Mouse (Mus musculus): ENCODE data around the gene Snx27. TPM values are rescaled to one million over a fixed set of nuclear protein-coding genes. Genes with fewer than 3 reads are reported as not detected.

The Snx27 gene
- polyA plus RNA-seq, 1 experiment from 2014 or later = 67.5 TPM

- no peaks in the 10 kb centered on the region for H3K36me3 ChIP-seq (replicated peaks)
- H3K9me3 ChIP-seq = no peaks in the 10 kb centered on the region
- WGBS = 89% methylated on average over 3 of the region's 3 CpGs
- H3K4me3 ChIP-seq (replicated peaks) = no peak overlapping the region
- H3K4me2 ChIP-seq = no peak overlapping the region
- ATAC-seq (ENCODE audit: low FRiP score) = no peak
- H3K27me3 ChIP-seq = no peaks in the 10 kb centered on the region
- H3K27ac ChIP-seq = no peak overlapping the region
- peaks cover 4% of the 10 kb centered on the region; the same call in 1 of the 2 replicates for H3K4me1 ChIP-seq
- no peak overlapping the region for H3K9ac ChIP-seq
Measured at GRCm38 (mm10) chr3:94609621-94610020, 27.1 kb upstream of the Snx27 start.

DNA sequence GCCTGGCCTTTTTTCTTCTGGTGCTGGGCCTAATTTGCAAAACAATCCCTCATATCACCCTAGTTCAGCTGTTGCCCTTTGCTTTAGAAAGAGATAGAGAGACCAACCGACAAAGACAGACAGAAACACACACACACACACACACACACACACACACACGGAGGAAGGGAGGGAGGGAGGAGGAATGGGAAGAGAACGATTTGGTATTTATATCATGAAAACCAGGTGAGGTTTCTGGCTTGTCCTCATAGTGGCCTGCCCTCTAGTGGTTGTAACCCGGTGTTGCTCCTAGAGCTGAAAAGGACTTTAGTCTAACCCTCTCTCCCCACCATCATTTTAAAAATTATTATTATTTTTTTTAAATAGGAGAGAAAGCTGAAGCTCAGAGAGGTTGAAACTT is 19.4 kb upstream of the Snx27 start:
- Histone ChIP-seq H3K4me2 (no peak overlapping the region), H3K9me3 (no peaks in the 10 kb centered on the region), H3K4me1 (no peaks in the 10 kb centered on the region), H3K27ac (no peak overlapping the region), H3K36me3 (replicated peaks) (no peaks in the 10 kb centered on the region), H3K27me3 (no peaks in the 10 kb centered on the region), H3K9ac (no peak overlapping the region), H3K4me3 (replicated peaks) (no peak overlapping the region)
- ATAC-seq (ENCODE audit: low FRiP score) = no peak
- 6% methylated on average over 4 of the region's 4 CpGs for WGBS

DNA sequence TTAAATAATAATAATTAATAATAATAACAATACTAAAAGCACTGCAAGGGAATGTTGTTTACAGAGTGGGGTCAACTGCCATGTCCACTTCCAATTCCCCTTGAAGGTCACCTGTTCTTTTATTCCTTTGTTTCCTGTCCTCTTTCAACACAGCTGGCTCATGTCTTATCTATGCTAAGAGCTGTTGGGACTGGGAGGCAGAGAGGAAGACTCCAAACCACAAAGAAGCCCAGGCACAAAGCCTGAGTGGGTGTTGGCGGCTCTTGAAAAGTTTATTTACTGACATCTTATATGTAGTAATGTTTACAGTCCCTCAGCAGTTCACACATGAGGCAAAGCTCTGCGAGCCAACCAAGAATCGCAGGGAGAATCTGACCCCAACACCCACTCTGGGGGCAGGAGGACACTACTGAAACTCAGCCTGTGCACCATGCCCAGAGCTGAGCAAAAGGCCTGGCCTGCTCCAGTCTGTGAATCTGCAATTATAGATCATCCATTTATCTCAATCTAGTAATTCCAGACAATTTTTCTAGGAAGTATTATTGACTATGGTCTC is 14.8 kb upstream of the Snx27 start:
- Histone ChIP-seq H3K4me3 (replicated peaks) (no peak overlapping the region), H3K36me3 (replicated peaks) (no peaks in the 10 kb centered on the region), H3K4me1 (no peaks in the 10 kb centered on the region), H3K4me2 (no peak overlapping the region), H3K27me3 (no peaks in the 10 kb centered on the region), H3K9me3 (0 out of 2 replicates have a peak, but pooled peaks cover 4% of the 10 kb centered on the region), H3K9ac (no peak overlapping the region), H3K27ac (no peak overlapping the region)
- 86% methylated on average over 3 of the region's 3 CpGs for WGBS
- no peak for ATAC-seq (ENCODE audit: low FRiP score)

- whole genome bisulfite sequencing = 87% methylated on average over 6 of the region's 6 CpGs
- Histone ChIP-seq H3K4me1 (no peaks in the 10 kb centered on the region), H3K27ac (no peak overlapping the region), H3K4me2 (no peak overlapping the region), H3K36me3 (replicated peaks) (no peaks in the 10 kb centered on the region), H3K27me3 (no peaks in the 10 kb centered on the region), H3K9ac (no peak overlapping the region), H3K4me3 (replicated peaks) (no peak overlapping the region), H3K9me3 (0 out of 2 replicates have a peak, but pooled peaks cover 4% of the 10 kb centered on the region)
- no peak for ATAC-seq (ENCODE audit: low FRiP score)
Measured at GRCm38 (mm10) chr3:94595871-94596287, 13.4 kb upstream of the Snx27 start.

GRCm38 (mm10) chr3:94591066-94591465 is 8.6 kb upstream of the Snx27 start:
- H3K9me3 ChIP-seq = 0 out of 2 replicates have a peak, but pooled peaks cover 4% of the 10 kb centered on the region
- H3K4me3 ChIP-seq (replicated peaks) = no peak overlapping the region
- no peak for ATAC-seq (ENCODE audit: low FRiP score)
- H3K9ac ChIP-seq = no peak overlapping the region
- no peaks in the 10 kb centered on the region for H3K36me3 ChIP-seq (replicated peaks)
- no peak overlapping the region for H3K27ac ChIP-seq
- no peaks in the 10 kb centered on the region for H3K27me3 ChIP-seq
- H3K4me2 ChIP-seq = no peak overlapping the region
- H3K4me1 ChIP-seq = no peaks in the 10 kb centered on the region
- 86% methylated on average over 5 of the region's 5 CpGs for WGBS

- H3K27ac ChIP-seq = no peak overlapping the region
- H3K4me1 ChIP-seq = no peaks in the 10 kb centered on the region
- H3K36me3 ChIP-seq (replicated peaks) = no peaks in the 10 kb centered on the region
- no peaks in the 10 kb centered on the region for H3K27me3 ChIP-seq
- ATAC-seq (ENCODE audit: low FRiP score) = no peak
- no peak overlapping the region for H3K4me2 ChIP-seq
- H3K4me3 ChIP-seq (replicated peaks) = no peak overlapping the region
- WGBS = 89% methylated on average over 5 of the region's 5 CpGs
- H3K9me3 ChIP-seq = no peaks in the 10 kb centered on the region
- H3K9ac ChIP-seq = no peak overlapping the region
Measured at GRCm38 (mm10) chr3:94587962-94588361, 5.4 kb upstream of the Snx27 start.

DNA sequence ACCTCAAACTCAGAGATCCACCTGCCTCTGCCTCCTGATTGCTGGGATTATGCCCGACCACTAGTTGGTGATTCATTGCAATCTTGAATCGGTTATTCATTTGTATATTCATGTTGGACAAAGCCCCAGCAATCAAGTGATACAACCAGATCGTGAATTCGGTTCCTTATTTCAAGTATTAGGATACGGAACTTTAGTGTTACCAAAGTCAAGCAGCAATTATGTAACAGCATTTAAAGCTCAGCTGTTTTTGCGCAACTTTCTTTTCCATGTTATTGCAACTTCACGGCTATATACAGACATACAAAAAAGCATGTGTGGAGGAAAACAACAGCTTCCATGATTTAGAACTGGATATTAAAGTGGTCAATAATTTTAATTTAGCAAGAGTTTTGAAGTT is 428 bp upstream of the Snx27 start:
- 73% methylated on average over 7 of the region's 7 CpGs for WGBS
- Histone ChIP-seq H3K4me2 (no peak overlapping the region), H3K4me3 (replicated peaks) (peak overlapping the region; percentile 90; the same call in 1 of the 2 replicates), H3K27me3 (no peaks in the 10 kb centered on the region), H3K27ac (no peak overlapping the region), H3K9ac (no peak overlapping the region), H3K36me3 (replicated peaks) (no peaks in the 10 kb centered on the region), H3K4me1 (peaks cover 27% of the 10 kb centered on the region), H3K9me3 (no peaks in the 10 kb centered on the region)
- no peak for ATAC-seq (ENCODE audit: low FRiP score)

GRCm38 (mm10) chr3:94581793-94582455 is 592 bp downstream of the Snx27 start:
- no peaks in the 10 kb centered on the region for H3K36me3 ChIP-seq (replicated peaks)
- WGBS = under 1% methylated on average over 28 of the region's 48 CpGs

DNA sequence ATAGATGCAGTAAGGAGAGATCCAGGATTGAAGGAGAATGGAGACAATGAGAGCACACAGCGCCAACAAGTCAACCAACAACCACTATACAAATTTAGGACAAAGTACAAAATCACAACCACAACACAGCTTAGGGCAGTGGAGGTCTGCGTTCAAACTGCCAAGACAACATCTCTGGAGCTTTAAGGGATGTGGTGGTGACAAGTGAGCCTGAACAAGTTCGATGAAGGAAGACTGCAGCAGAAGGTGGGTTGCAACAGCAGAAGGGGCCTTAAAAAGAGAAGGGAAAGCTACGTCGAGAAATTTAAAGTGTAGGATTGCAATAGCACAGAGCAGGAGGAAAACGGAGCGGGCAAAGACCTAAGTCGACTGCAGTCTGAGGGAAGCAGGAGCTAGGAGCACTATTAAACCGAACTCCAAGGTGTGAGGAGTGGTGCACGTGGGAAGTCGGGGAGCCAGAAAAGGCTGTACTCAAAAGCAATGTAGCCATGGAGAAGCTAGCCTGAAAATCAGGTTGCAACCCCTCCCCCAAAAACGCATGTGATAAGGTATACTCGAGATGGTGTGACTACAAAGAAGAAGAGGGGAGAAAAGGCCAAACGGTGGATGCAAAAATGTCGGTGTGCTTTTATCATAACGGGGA is 1.3 kb downstream of the Snx27 start:
- peak overlapping the region; percentile 89 for H3K9ac ChIP-seq
- no peaks in the 10 kb centered on the region for H3K9me3 ChIP-seq
- H3K27me3 ChIP-seq = no peaks in the 10 kb centered on the region
- H3K36me3 ChIP-seq (replicated peaks) = no peaks in the 10 kb centered on the region
- H3K4me3 ChIP-seq (replicated peaks) = peak overlapping the region; percentile 90
- H3K27ac ChIP-seq = peak overlapping the region; percentile 14; the same call in 1 of the 2 replicates
- peaks cover 27% of the 10 kb centered on the region for H3K4me1 ChIP-seq
- WGBS = 3% methylated on average over 16 of the region's 16 CpGs
- ATAC-seq (ENCODE audit: low FRiP score) = no peak
- peak overlapping the region; percentile 86 for H3K4me2 ChIP-seq

More at GRCm38 (mm10) chr3:94581793-94582455, 592 bp downstream of the Snx27 start:
- Histone ChIP-seq H3K27me3 (no peaks in the 10 kb centered on the region), H3K4me3 (replicated peaks) (peak overlapping the region; percentile 90), H3K9me3 (no peaks in the 10 kb centered on the region), H3K4me2 (peak overlapping the region; percentile 86), H3K9ac (peak overlapping the region; percentile 89), H3K4me1 (peaks cover 27% of the 10 kb centered on the region), H3K27ac (peak overlapping the region; percentile 89)
- peak; percentile 85 for ATAC-seq (ENCODE audit: low FRiP score)

DNA sequence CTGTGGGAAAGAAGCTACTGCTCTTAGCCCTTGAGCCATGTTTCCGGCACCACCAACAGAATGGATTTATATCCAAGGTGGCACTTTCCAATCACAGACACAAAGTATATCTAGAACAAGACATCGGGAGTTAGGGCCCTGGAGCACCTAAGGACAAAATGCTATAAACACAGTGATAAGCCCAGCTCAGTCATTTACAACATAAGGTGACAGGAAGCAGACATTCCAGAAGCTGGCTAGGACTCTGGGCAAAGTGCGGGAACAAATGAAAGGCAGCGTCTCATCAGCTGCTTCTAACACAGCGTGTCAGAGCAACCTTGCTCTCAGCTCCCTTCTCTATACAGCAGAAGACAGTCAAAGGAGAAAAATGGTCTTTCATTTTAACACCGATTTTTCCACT is 8.0 kb downstream of the Snx27 start:
- WGBS = 92% methylated on average over 6 of the region's 6 CpGs
- H3K9me3 ChIP-seq = no peaks in the 10 kb centered on the region
- H3K4me3 ChIP-seq (replicated peaks) = no peak overlapping the region
- ATAC-seq (ENCODE audit: low FRiP score) = no peak
- H3K4me2 ChIP-seq = no peak overlapping the region
- H3K4me1 ChIP-seq = peaks cover 10% of the 10 kb centered on the region
- H3K27ac ChIP-seq = no peak overlapping the region
- H3K9ac ChIP-seq = no peak overlapping the region
- peaks cover 4% of the 10 kb centered on the region; the same call in 1 of the 2 replicates for H3K36me3 ChIP-seq (replicated peaks)
- no peaks in the 10 kb centered on the region for H3K27me3 ChIP-seq

- 51% methylated on average over 2 of the region's 2 CpGs for WGBS
Measured at GRCm38 (mm10) chr3:94567242-94567641, 15.3 kb downstream of the Snx27 start.

DNA sequence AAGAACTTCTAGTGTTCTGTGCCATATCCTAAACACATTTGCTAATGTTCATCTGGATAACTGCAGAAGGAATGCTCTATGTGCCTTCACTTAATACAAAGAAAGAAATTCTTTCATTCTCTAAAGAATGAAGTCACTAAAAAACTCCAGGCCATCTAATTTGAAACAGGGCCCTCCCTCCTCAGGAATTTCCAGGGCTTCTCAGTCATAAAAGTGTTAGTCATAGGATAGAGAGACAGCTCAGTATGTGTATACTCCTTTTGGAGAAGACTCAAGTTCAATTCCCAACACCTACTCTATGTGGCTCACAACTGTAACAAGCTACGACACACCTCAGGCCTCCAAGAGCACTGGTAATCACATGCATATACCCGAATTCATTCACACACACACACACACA is 17.0 kb downstream of the Snx27 start:
- Histone ChIP-seq H3K9ac (no peak overlapping the region), H3K36me3 (replicated peaks) (0 out of 2 replicates have a peak, but pooled peaks cover 4% of the 10 kb centered on the region), H3K27me3 (no peaks in the 10 kb centered on the region), H3K4me1 (peaks cover 5% of the 10 kb centered on the region; the same call in 1 of the 2 replicates), H3K27ac (no peak overlapping the region), H3K9me3 (no peaks in the 10 kb centered on the region), H3K4me3 (replicated peaks) (no peak overlapping the region), H3K4me2 (no peak overlapping the region)
- WGBS = 84% methylated on average over 2 of the region's 2 CpGs
- ATAC-seq (ENCODE audit: low FRiP score) = no peak

More at GRCm38 (mm10) chr3:94567242-94567641, 15.3 kb downstream of the Snx27 start:
- Histone ChIP-seq H3K4me2 (no peak overlapping the region), H3K36me3 (replicated peaks) (no peaks in the 10 kb centered on the region), H3K27me3 (no peaks in the 10 kb centered on the region), H3K9me3 (no peaks in the 10 kb centered on the region), H3K4me1 (peaks cover 5% of the 10 kb centered on the region; the same call in 1 of the 2 replicates), H3K4me3 (replicated peaks) (no peak overlapping the region), H3K9ac (no peak overlapping the region), H3K27ac (no peak overlapping the region)
- no peak for ATAC-seq (ENCODE audit: low FRiP score)

Measured in forebrain, embryonic 12.5 days (tissue).